Mouse (Mus musculus) C2C12 (cell line): ENCODE data around the gene Mettl26.

Experiments
- CTCF ChIP-seq: IDR thresholded peaks from one replicate; pipeline ENCODE4 v1.5.1; 2011; ENCODE audit not compliant: control insufficient read depth, insufficient read depth, insufficient read length
- USF1 ChIP-seq: IDR thresholded peaks from one replicate; pipeline ENCODE4 v1.6.1; 2011; ENCODE audit warnings: low read depth, mild to moderate bottlenecking, control low read depth, moderate library complexity

DNA sequence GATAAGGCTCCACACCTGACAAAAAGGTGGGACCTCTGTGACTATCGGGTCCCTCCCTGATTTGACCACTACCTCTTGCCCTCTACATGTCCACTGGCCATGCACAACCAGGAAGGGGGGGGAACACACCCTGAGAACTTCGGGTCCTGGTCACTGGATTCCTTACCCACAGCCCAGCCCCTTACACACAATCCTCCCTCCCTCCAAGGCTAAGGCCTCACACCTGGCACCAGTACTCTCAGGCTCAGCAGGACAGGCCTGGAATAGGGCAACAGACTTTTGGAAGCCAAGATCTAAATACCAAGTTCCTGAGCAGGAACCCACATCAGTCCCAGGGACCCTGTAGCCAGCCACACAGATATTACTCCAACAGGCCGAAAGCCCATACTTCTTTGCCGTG, 36.0 kb upstream of the Mettl26 start:
- no peak for TF ChIP-seq CTCF
- no peak for TF ChIP-seq USF1
